Mouse (Mus musculus) kidney, adult 18-20 months (tissue): ENCODE measurements around the gene Hsdl2.

Source experiments
- DNase-seq: peaks from one replicate; pipeline ENCODE4 v3.0.0; 2021

The Hsdl2 gene

GRCm38 (mm10) chr4:59628255-59628654, 46.9 kb downstream of the Hsdl2 start:
- no peak for DNase-seq

DNA sequence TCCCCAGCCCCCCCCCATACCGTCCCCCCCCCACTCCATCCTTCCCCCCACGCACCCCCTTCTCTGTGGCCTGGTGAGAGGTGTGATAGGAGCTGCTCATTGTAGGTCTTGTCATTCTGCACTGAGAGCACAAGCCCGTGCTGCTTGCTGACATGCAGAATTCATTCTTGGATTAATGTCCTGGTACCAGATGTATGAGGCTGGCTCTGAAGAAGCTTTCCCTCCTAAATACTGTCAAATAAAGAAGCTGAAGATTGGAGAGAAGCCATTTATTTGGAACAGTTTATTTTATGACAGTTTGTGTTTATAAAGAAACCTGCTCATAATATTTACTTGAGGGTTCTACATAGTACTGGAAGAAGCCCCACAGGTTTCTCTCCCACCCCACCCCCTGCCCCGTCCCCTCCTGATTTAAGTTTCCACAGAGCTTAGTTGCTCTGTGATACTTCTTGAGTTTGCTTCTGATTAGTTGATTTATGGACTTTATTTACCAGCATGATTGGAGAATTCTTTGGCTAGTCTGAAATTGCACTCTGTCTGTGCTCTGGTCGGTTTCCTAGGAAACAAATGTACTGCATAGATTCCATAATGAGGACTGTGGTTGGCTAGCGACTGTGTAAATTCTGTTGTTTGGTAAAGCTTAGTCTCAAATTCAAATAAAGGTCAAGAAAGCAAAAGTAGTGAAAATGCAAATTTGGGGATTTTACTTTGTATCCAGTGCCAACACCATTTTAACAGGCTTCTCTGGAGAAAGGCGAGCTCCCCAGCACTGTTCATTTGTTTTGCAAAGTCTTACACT, 47.9 kb downstream of the Hsdl2 start:
- no peak for DNase-seq

- DNase-seq = no peak
These were observed 48.8 kb downstream of the Hsdl2 start for GRCm38 (mm10) chr4:59630122-59630521.

GRCm38 (mm10) chr4:59634532-59634931, 53.2 kb downstream of the Hsdl2 start:
- no peak for DNase-seq

DNA sequence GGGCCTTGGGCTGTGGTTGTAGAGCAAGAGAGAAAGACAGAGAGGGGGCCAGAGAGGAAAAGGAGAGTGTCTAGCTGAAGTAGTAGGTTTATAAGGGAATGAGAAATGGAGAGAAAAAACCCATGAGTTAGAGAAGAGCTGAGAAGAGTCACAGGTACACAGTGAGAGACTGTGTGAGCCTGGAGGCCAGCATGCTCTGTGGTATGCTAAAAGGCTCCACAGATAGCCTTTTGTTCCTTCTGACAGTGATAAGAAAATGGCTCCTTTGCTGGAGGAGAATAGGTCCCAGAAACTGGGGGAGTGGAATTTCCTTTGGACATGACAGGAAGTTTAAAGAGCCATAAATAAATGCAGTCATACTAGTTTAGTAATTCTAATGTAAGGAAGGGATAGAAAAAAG, 57.8 kb downstream of the Hsdl2 start:
- no peak for DNase-seq

- DNase-seq = no peak
These were observed 59.4 kb downstream of the Hsdl2 start for GRCm38 (mm10) chr4:59640720-59641119.

- DNase-seq = no peak
These were observed 60.7 kb downstream of the Hsdl2 start for GRCm38 (mm10) chr4:59642039-59642438.

DNA sequence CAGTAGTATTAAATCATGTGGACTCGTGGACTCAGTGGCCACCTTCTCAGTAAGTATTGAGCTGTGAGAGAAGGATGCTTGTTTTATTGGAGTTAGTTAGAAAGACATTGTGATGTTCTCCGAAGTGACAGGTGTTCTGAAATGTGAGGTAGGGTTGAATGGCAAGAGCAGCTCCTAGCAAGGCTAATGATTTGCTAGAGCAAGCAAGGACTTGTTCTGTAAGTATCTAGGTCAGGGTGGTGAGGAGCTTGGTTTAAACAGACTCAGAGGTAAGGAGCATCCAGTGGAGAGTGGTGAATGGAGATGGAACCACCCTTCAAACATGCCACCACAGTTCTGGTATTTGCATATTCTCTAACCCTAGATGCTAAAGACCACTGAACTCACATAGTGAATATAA, 61.3 kb downstream of the Hsdl2 start:
- no peak for DNase-seq

GRCm38 (mm10) chr4:59644431-59644830, 63.1 kb downstream of the Hsdl2 start:
- no peak for DNase-seq

- DNase-seq = no peak
These were observed 63.6 kb downstream of the Hsdl2 start for GRCm38 (mm10) chr4:59644992-59645391.

GRCm38 (mm10) chr4:59645610-59646009, 64.2 kb downstream of the Hsdl2 start:
- no peak for DNase-seq

GRCm38 (mm10) chr4:59646020-59646696, 64.8 kb downstream of the Hsdl2 start:
- DNase-seq = no peak

DNA sequence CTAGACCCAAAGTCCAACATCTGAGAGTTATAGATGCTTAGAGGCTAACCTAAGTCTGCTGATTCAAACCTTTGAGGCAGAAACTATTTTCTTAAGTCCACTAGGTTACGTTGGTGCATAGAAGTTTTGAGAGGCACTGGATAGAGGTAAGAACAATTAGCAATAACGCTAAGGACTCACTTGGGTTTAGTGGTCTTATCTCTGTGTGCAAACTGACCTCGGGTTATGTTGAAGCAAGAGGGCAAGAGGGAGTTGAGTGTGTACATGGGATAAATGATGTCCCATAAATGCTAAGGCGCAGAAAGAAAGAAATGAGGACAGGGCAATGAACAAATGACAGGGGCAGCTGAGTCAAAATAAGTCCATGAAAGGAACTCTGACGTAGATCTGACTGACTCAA, 67.8 kb downstream of the Hsdl2 start:
- DNase-seq = no peak

GRCm38 (mm10) chr4:59652166-59652681, 70.9 kb downstream of the Hsdl2 start:
- no peak for DNase-seq

- DNase-seq = no peak
These were observed 74.8 kb downstream of the Hsdl2 start for GRCm38 (mm10) chr4:59656061-59656642.

- no peak for DNase-seq
These were observed 80.8 kb downstream of the Hsdl2 start for GRCm38 (mm10) chr4:59662163-59662562.

DNA sequence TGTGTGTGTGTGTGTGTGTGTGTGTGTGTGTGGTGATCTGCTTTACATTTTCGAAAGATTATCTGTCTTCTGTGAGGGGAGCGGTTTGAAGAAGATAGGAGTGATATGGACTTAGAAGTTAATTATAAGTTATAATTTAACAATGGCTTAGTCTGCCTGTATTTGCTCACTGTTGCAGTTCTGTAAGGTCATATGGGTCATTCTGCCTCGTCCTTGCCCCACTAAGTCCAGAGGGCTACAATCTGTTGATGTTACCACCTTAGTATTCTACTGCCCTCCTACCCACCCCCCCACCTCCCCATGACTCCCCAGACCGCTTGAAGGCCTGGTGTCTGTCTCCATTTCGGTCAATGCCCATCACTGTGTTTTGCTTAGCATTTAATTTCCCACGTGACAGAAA, 82.1 kb downstream of the Hsdl2 start:
- DNase-seq = no peak

DNA sequence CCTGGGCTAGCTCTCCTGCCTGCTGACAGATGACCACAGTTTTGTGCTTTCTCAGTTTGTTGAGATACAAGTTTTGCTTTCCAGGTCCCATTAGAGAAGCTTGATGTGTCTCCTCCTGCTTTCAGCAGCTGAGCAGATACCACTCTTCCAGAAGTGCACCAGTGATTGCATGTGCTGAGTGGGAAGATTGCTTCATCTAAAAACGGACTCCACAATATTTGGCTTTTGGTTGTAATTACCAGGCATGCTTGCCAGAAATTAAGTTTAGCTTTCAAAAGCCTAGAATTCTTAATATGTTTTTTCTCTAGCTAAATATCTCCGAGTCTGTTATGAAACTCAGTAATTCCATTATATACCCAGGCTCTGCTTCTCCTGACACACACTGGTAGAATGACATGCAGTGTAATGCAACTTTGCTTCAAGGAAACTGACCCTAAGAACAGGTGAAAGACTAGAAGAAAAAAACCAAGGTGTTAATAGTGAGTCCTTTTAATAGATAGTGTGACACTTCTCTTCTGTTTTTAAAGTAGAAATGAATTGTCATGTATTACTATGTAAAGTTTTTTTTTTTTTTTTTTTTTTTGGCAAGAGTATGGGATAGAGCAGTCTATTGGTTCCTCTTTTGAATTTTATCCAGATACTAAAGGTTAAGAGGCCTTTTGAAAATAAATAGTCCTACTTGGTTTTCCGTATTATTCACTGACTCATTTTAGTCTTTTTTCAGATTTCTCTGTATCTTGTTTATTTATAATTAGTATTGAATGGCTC, 85.4 kb downstream of the Hsdl2 start:
- no peak for DNase-seq

DNA sequence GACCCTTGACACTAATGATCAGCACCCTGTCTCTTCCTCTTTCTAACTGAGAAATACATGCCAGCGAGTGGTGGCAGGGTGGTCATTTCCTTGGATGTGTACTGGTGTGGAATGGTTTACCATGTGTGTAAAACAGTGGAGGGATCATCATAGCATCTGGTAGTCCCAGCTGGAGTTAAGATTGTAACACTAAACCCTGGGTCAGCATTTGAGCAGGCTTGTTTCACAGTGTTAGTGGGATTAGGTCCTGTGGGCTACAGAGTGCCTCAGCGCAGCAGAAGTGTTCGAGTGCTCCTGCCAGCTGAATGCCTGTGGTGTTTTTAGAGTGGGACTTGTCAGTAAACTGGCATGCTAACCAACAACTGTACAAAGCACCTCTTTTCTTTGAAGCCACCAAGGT, 86.7 kb downstream of the Hsdl2 start:
- DNase-seq = no peak
